Mouse (Mus musculus) brain, embryonic 14.5 days (tissue): ENCODE results near the gene 1700029I15Rik.

ENCODE experiments used
- CTCF ChIP-seq: fragments of 200-500 bp; IDR thresholded peaks from 2 replicates; pipeline ENCODE4 v1.5.1; 2012; ENCODE audit warnings: inconsistent platforms, mild to moderate bottlenecking, moderate library complexity, borderline replicate concordance; ENCODE audit not compliant: insufficient read depth, insufficient read length; ENCODE audit errors: extremely low read depth
- POLR2A ChIP-seq: fragments of 200-500 bp; IDR thresholded peaks from 2 replicates; pipeline ENCODE4 v1.6.1; 2012; ENCODE audit warnings: mild to moderate bottlenecking, inconsistent platforms, borderline replicate concordance; ENCODE audit not compliant: poor library complexity, insufficient read depth, insufficient read length, severe bottlenecking; ENCODE audit errors: extremely low read depth

GRCm38 (mm10) chr2:92350686-92351085 lies 31.7 kb upstream of the 1700029I15Rik start:
- TF ChIP-seq CTCF (no peak), POLR2A (no peak)
